Mouse (Mus musculus) heart, postnatal 0 days (tissue): ENCODE data around the gene Lin52. TPM values are rescaled to one million over a fixed set of nuclear protein-coding genes. Genes with fewer than 3 reads are reported as not detected.

Experiments used
- ATAC-seq: fragments of 200-750 bp; cut with Nextera tagmentation; 2 replicates; pipeline ENCODE4 v1.8.0; 2017; ENCODE audit warnings: low read depth, moderate number of reproducible peaks, moderate library complexity; ENCODE audit not compliant: insufficient read depth
- DNase-seq: peaks from one replicate; pipeline ENCODE4 v3.0.0-alpha.2; 2016; ENCODE audit warnings: low spot score
- H3K27ac ChIP-seq: fragments of 300-500 bp; sonication (generic); 2 replicates; pipeline ENCODE4 v1.5.1; 2014; ENCODE audit warnings: low read depth, mild to moderate bottlenecking
- H3K27me3 ChIP-seq: fragments of 300-500 bp; sonication (generic); 2 replicates; pipeline ENCODE4 v1.6.1; 2014; ENCODE audit warnings: low read length, mixed read lengths; ENCODE audit not compliant: control insufficient read depth, insufficient read depth
- H3K36me3 ChIP-seq: fragments of 300-500 bp; sonication (generic); replicated peaks from 2 replicates; pipeline ENCODE4 v1.6.1; 2014; ENCODE audit warnings: low read length, mixed read lengths; ENCODE audit not compliant: control insufficient read depth, insufficient read depth
- H3K4me1 ChIP-seq: fragments of 300-500 bp; sonication (generic); 2 replicates; pipeline ENCODE4 v1.6.1; 2014; ENCODE audit warnings: antibody characterized with exemption; ENCODE audit not compliant: control insufficient read depth, insufficient read depth
- H3K4me2 ChIP-seq: fragments of 300-500 bp; sonication (generic); 2 replicates; pipeline ENCODE4 v1.6.1; 2014; ENCODE audit warnings: low read depth, mild to moderate bottlenecking, low read length, moderate library complexity
- H3K4me3 ChIP-seq: fragments of 300-500 bp; sonication (generic); 2 replicates; pipeline ENCODE4 v1.5.1; 2014; ENCODE audit warnings: low read depth, low read length
- H3K9ac ChIP-seq: fragments of 300-500 bp; sonication (generic); replicated peaks from 2 replicates; pipeline ENCODE4 v1.6.1; 2014; ENCODE audit warnings: low read depth, low read length, mixed read lengths
- H3K9me3 ChIP-seq: fragments of 300-500 bp; sonication (generic); replicated peaks from 2 replicates; pipeline ENCODE4 v1.6.1; 2016; ENCODE audit warnings: low read length; ENCODE audit not compliant: control insufficient read depth
- CTCF ChIP-seq: IDR thresholded peaks from 2 replicates; pipeline ENCODE4 v1.5.1; 2016; ENCODE audit warnings: antibody characterized with exemption, control low read depth, low read depth
- EP300 ChIP-seq: IDR thresholded peaks from 2 replicates; pipeline ENCODE4 v1.6.1; 2016; ENCODE audit warnings: antibody characterized with exemption, low read depth
- WGBS: fragments of 180-500 bp; shearing (Covaris S2); extraction: QIAGEN DNeasy Blood & Tissue Kit; methylation state at CpG from one replicate; pipeline ENCODE4 v1.1.7; 2014; 5-methylcytosine and 5-hydroxymethylcytosine counted together
- polyA plus RNA-seq: library from polyadenylated mRNA; unstranded; fragments of >200 nt; fragmentation: Nextera tagmentation; extraction: Ambion mirVana; gene quantifications from 2 replicates; pipeline ENCODE4 v1.2.1, GENCODE M21; 2015
- total RNA-seq: library from RNA; depleted of rRNA; stranded (reverse); fragments of >200 nt; gene quantifications from 2 replicates; pipeline ENCODE4 v1.2.3, GENCODE M21; 2014; ENCODE audit warnings: low replicate concordance

Lin52 gene
- total and polyA plus RNA-seq, 2 experiments from 2014 or later = 12.4 to 23.7 TPM

DNA sequence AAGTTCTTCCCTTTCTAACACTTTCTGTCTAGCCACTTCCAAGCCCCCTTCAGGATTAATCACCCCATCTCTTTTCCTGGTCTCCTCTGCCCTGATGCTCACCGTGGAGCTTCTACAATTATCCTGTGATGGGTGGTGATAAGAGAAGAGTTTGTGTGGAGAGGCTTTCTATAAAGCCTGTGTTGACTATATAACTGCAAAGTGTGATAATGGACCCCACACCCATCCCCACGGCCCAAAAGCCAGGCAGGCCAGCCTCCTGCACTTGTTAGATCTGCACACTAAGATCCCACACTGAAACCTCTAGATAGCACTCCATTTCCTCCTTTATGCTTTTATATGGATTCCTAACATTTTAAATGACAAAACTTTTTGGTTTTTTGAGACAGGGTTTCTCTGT is 66.8 kb downstream of the Lin52 start:
- WGBS = 68% methylated on average over 2 of the region's 2 CpGs
- Histone ChIP-seq H3K36me3 (0 out of 2 replicates have a peak, but pooled peaks cover 2% of the 10 kb centered on the region), H3K27me3 (no peaks in the 10 kb centered on the region), H3K4me1 (no peaks in the 10 kb centered on the region), H3K4me3 (no peak overlapping the region), H3K4me2 (no peak overlapping the region), H3K9me3 (no peaks in the 10 kb centered on the region), H3K27ac (no peak overlapping the region), H3K9ac (no peak overlapping the region)
- no peak for TF ChIP-seq EP300
- TF ChIP-seq CTCF = no peak
- no peak for ATAC-seq
- DNase-seq = no peak

DNA sequence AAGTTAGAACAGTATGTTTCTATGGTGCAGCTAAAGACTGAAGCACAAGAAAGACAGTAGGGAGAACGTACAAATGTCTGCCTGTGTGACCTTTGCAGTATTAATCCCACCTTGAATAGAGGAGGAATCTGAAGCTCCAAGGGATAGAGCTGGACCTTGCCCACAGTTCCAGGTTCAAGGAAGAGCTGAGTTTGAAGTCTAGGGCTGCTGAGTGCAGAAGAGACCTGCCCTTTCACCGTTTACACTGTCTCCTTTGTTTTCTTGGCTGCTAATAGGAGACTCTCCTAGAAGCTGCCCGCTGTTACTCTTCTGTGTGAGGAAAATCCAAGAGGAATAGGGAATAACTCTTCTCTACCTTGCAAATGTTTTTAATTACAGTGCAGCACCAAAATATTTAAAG is 72.5 kb downstream of the Lin52 start:
- Histone ChIP-seq H3K9me3 (no peaks in the 10 kb centered on the region), H3K4me2 (no peak overlapping the region), H3K27me3 (no peaks in the 10 kb centered on the region), H3K27ac (no peak overlapping the region), H3K4me1 (no peaks in the 10 kb centered on the region), H3K4me3 (no peak overlapping the region), H3K36me3 (0 out of 2 replicates have a peak, but pooled peaks cover 7% of the 10 kb centered on the region), H3K9ac (no peak overlapping the region)
- DNase-seq = no peak
- no peak for ATAC-seq
- TF ChIP-seq CTCF = no peak
- no peak for TF ChIP-seq EP300
- WGBS = 79% methylated on average over 3 of the region's 3 CpGs

DNA sequence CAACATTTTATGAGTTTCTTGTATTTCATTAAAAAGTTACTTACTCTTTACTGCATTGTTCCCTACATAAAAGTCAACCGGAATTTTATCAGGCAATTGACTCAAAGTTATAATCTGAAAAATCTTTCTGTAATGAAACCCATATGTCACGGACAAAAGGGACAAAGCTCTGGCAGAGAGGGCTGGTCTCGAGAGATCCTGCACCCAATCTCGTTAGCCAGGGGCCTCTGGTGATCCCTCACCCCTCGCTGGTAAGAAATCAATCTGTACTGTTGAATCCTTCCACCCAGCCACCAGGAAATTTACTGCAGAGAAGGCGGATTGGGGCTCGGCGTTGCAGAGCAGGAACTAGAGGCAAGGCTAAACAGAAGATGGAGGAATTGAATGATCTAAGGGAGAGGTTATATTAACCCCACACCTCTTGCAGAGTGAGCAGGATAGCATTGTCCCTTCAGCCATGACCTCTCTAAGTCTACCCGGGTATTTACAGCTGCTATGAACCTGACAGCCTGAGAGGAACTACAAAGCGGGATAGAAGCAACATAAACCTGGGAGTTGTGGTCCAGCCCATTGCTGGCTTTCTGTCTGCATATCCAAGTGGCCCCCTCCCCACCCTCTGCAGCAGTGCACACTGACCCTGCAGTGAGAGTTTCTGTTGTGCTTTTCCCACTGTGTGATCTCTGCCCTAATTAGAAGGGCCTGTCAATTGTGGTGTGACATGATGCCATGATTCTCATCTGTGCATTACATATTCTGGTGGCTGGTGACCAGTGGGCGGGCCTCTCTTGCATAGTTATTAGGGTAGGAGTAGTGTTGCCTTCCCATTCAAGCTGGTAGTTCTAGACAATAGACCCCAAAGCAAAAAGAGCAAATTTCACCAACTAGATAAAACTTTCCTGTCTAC is 73.2 kb downstream of the Lin52 start:
- H3K27me3 ChIP-seq = no peaks in the 10 kb centered on the region
- H3K27ac ChIP-seq = no peak overlapping the region
- no peaks in the 10 kb centered on the region for H3K9me3 ChIP-seq
- no peak for DNase-seq
- ATAC-seq = no peak
- no peak overlapping the region for H3K9ac ChIP-seq
- no peak overlapping the region for H3K4me2 ChIP-seq
- TF ChIP-seq CTCF (no peak), EP300 (no peak)
- 73% methylated on average over 11 of the region's 11 CpGs for WGBS
- H3K4me3 ChIP-seq = no peak overlapping the region
- no peaks in the 10 kb centered on the region for H3K4me1 ChIP-seq
- 0 out of 2 replicates have a peak, but pooled peaks cover 7% of the 10 kb centered on the region for H3K36me3 ChIP-seq

DNA sequence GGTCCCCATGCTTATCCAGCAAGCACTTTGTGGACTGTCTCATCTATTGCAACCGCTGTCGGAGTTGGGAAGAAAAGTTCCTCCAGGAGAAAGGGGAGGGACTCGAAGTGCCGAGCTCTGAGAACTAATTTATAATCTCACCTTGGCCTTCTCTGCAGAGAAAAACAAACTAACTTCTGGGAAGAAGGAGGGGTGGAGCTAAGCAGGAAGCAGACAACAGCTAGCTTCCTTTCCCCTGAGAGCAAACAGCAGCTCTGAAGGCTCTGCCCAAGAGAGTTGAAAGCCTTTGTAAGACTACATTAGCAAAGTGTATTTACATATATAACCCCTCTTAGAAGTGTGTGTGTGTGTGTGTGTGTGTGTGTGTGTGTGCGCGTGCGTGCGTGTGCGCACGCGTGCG is 74.2 kb downstream of the Lin52 start:
- Histone ChIP-seq H3K36me3 (0 out of 2 replicates have a peak, but pooled peaks cover 10% of the 10 kb centered on the region), H3K4me1 (no peaks in the 10 kb centered on the region), H3K9me3 (no peaks in the 10 kb centered on the region), H3K4me2 (no peak overlapping the region), H3K27ac (no peak overlapping the region), H3K27me3 (no peaks in the 10 kb centered on the region), H3K9ac (no peak overlapping the region), H3K4me3 (no peak overlapping the region)
- WGBS = 81% methylated on average over 12 of the region's 12 CpGs
- TF ChIP-seq CTCF (no peak), EP300 (no peak)
- ATAC-seq (no peak), DNase-seq (no peak)

GRCm38 (mm10) chr12:84530426-84530825 is 79.2 kb downstream of the Lin52 start:
- Histone ChIP-seq H3K4me2 (no peak overlapping the region), H3K4me1 (no peaks in the 10 kb centered on the region), H3K27ac (no peak overlapping the region), H3K36me3 (peaks cover 27% of the 10 kb centered on the region), H3K9me3 (no peaks in the 10 kb centered on the region), H3K4me3 (no peak overlapping the region), H3K27me3 (no peaks in the 10 kb centered on the region), H3K9ac (no peak overlapping the region)
- TF ChIP-seq EP300 = no peak
- TF ChIP-seq CTCF = no peak
- no peak for ATAC-seq
- no peak for DNase-seq
- 74% methylated on average over 5 of the region's 5 CpGs for WGBS
